Mouse (Mus musculus): ENCODE measurements at regions not wholly inside any gene's neighbourhood (a gene's known extent, or its start where the extent isn't known, plus 50 kb on each side); places are given as distances from the start of the nearest gene placed in this dataset.

DNA sequence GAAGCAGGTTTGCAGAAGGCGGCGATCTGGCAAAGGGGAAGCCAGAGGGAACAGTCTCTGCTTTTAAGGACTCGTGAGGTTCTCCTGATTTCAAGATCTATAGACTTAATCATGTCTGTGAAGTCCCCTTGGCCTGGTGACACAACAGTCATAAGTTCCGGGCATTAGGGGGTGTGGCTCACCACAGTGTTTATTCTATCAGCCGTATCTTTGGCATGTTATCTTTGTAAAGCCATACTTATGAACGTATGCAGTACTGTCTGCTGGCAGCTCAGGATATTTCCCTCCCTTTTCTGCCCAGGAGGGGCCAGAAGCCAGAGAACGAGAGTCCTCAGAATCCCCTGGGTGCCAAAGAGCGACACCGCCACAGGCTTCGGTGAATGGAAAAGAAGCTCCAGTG is 51.3 kb upstream of the 1600014C23Rik start:
- Histone ChIP-seq H3K9me3 (replicated peaks) (no peaks in the 10 kb centered on the region), H3K9ac (no peak overlapping the region), H3K4me3 (no peak overlapping the region), H3K36me3 (no peaks in the 10 kb centered on the region), H3K4me1 (replicated peaks) (no peaks in the 10 kb centered on the region), H3K27ac (ENCODE audit: poor library complexity, severe bottlenecking) (no peak overlapping the region), H3K4me2 (no peak overlapping the region), H3K27me3 (replicated peaks) (peaks cover 53% of the 10 kb centered on the region)
- no peak for ATAC-seq (ENCODE audit: insufficient number of reproducible peaks, low FRiP score)
- 64% methylated on average over 10 of the region's 10 CpGs for WGBS

DNA sequence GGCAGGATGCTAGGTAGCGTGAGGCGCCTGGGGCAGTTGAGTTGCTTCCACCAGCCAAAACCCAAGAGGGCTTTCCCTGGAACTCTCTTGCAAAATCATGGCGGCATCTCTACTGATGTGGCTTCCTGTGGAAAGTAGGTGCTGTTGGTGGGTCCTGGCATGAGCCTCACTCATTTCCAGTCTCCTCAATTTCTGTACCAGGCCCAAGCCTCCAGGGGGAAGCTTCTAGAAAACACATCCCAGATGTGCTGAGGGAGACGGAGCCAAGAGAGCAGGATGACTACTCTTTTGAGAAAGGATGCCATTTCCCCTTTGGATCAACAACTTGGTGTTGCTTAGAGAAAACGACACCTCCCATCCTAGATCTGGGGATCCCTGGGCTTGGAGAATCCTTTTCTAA is 50.9 kb upstream of the 1600014C23Rik start:
- no peaks in the 10 kb centered on the region for H3K4me1 ChIP-seq (replicated peaks)

More for the DNA sequence above, 50.9 kb upstream of the 1600014C23Rik start:
- no peak overlapping the region for H3K9ac ChIP-seq
- WGBS, result 84% methylated on average over 5 of the region's 5 CpGs
- no peak overlapping the region for H3K4me2 ChIP-seq
- no peaks in the 10 kb centered on the region for H3K36me3 ChIP-seq
- H3K9me3 ChIP-seq (replicated peaks), result no peaks in the 10 kb centered on the region
- no peak for ATAC-seq (ENCODE audit: insufficient number of reproducible peaks, low FRiP score)
- H3K4me3 ChIP-seq, result no peak overlapping the region
- no peak overlapping the region for H3K27ac ChIP-seq (ENCODE audit: poor library complexity, severe bottlenecking)
- H3K27me3 ChIP-seq (replicated peaks), result peaks cover 49% of the 10 kb centered on the region
